Mouse (Mus musculus) ES-E14 (cell line): Measurements from ENCODE around the gene Ccng2. TPM values are rescaled to one million over a fixed set of nuclear protein-coding genes. Genes with fewer than 3 reads are reported as not detected.

Experiments used
- DNase-seq: peaks from one replicate; pipeline ENCODE4 v3.0.0-alpha.2; 2013; ENCODE audit warnings: low read depth, low spot score
- H3K27ac ChIP-seq: 2 replicates; pipeline ENCODE4 v1.5.1; 2012; ENCODE audit warnings: low read depth, mild to moderate bottlenecking, low read length, moderate library complexity, mixed read lengths; ENCODE audit not compliant: poor library complexity, insufficient read depth, severe bottlenecking
- H3K36me3 ChIP-seq: 2 replicates; pipeline ENCODE4 v1.6.1; 2012; ENCODE audit warnings: mild to moderate bottlenecking, low read length, moderate library complexity, mixed read lengths; ENCODE audit not compliant: control insufficient read depth, poor library complexity, insufficient read depth, severe bottlenecking
- H3K4me1 ChIP-seq, 2 experiments: fragments of 150-350 bp in 1 of 2; sonication (generic) in 1 of 2; 2 replicates each; pipeline ENCODE4 v1.6.1; 2012; ENCODE audit warnings: low read length in 2 of 2, mild to moderate bottlenecking in 1 of 2, mixed read lengths in 1 of 2; ENCODE audit not compliant: control insufficient read depth in 2 of 2, insufficient read depth in 2 of 2, poor library complexity in 1 of 2
- H3K4me3 ChIP-seq, 2 experiments: fragments of 150-350 bp in 1 of 2; sonication (generic) in 1 of 2; 2 replicates each; pipeline ENCODE4 v1.5.1; 2012; ENCODE audit warnings: low read length in 2 of 2, low read depth in 1 of 2, mild to moderate bottlenecking in 1 of 2, mixed read lengths in 1 of 2; ENCODE audit not compliant: insufficient read depth in 1 of 2, poor library complexity in 1 of 2, severe bottlenecking in 1 of 2
- H3K9ac ChIP-seq: 2 replicates; pipeline ENCODE4 v1.6.1; 2012; ENCODE audit warnings: low read depth, mild to moderate bottlenecking, low read length, mixed read lengths; ENCODE audit not compliant: poor library complexity, insufficient read depth, severe bottlenecking
- H3K9me3 ChIP-seq: fragments of 150-350 bp; sonication (generic); 2 replicates; pipeline ENCODE4 v1.6.1; 2012; ENCODE audit warnings: low read depth, mild to moderate bottlenecking, low read length; ENCODE audit not compliant: control insufficient read depth, insufficient read depth
- CHD2 ChIP-seq: IDR thresholded peaks from 2 replicates; pipeline ENCODE4 v1.6.1; 2014; ENCODE audit warnings: mild to moderate bottlenecking, low read depth, low read length, inconsistent platforms
- HCFC1 ChIP-seq: IDR thresholded peaks from 2 replicates; pipeline ENCODE4 v1.6.1; 2012; ENCODE audit warnings: low read length, inconsistent platforms, borderline replicate concordance; ENCODE audit not compliant: insufficient read depth
- MAFK ChIP-seq: IDR thresholded peaks from 2 replicates; pipeline ENCODE4 v1.6.1; 2014; ENCODE audit warnings: mild to moderate bottlenecking, low read depth, low read length, inconsistent platforms; ENCODE audit not compliant: insufficient read depth
- ZC3H11A ChIP-seq: IDR thresholded peaks from 2 replicates; pipeline ENCODE4 v1.6.1; 2012; ENCODE audit warnings: low read depth, mild to moderate bottlenecking, inconsistent platforms, low read length, borderline replicate concordance
- ZNF384 ChIP-seq: IDR thresholded peaks from 2 replicates; pipeline ENCODE4 v1.6.1; 2012; ENCODE audit warnings: low read depth, low read length, inconsistent platforms
- in situ Hi-C, 2 experiments: fragments of 600-800 bp; cut with MboI; formaldehyde crosslinking; loops; one replicate each; pipeline ENCODE4 v1.15.1; 2025; ENCODE audit warnings: low sequenced_read_pairs in 2 of 2, inconsistent platforms in 1 of 2; ENCODE audit not compliant: unreplicated experiment in 2 of 2
- total RNA-seq: library from RNA; depleted of rRNA; stranded (reverse); fragments of 300-350 nt; gene quantifications from 2 replicates; pipeline ENCODE4 v1.2.3, GENCODE M21; 2012

Ccng2 gene
- total RNA-seq, 1 experiment, result 12.4 TPM

GRCm38 (mm10) chr5:93234605-93235004, 32.5 kb upstream of the Ccng2 start:
- H3K9me3 ChIP-seq, result no peaks in the 10 kb centered on the region
- H3K4me3 ChIP-seq, result no peak overlapping the region
- H3K4me1 ChIP-seq, result no peaks in the 10 kb centered on the region
- no peak for TF ChIP-seq ZC3H11A
- no peak for TF ChIP-seq ZNF384
- TF ChIP-seq HCFC1, result no peak
- TF ChIP-seq CHD2, result no peak
- TF ChIP-seq MAFK, result no peak
- H3K27ac ChIP-seq, result no peak overlapping the region
- DNase-seq, result no peak
- H3K9ac ChIP-seq, result no peak overlapping the region
- no peaks in the 10 kb centered on the region for H3K36me3 ChIP-seq
- in situ Hi-C loops, result no loop called here

- in situ Hi-C loops, result no loop called here
- Histone ChIP-seq H3K36me3 (no peaks in the 10 kb centered on the region), H3K4me3 (no peak overlapping the region), H3K9ac (no peak overlapping the region), H3K4me1 (no peaks in the 10 kb centered on the region), H3K9me3 (no peaks in the 10 kb centered on the region), H3K27ac (no peak overlapping the region)
- no peak for TF ChIP-seq CHD2
- TF ChIP-seq MAFK, result no peak
- DNase-seq, result no peak
Observed at GRCm38 (mm10) chr5:93235888-93236287, 31.2 kb upstream of the Ccng2 start.

- H3K9ac ChIP-seq, result no peak overlapping the region
- H3K4me3 ChIP-seq, result no peak overlapping the region
- TF ChIP-seq ZNF384 (no peak), MAFK (no peak), ZC3H11A (no peak)
- H3K27ac ChIP-seq, result no peak overlapping the region
- in situ Hi-C loops, result no loop called here
- DNase-seq, result no peak
- no peaks in the 10 kb centered on the region for H3K4me1 ChIP-seq
- no peaks in the 10 kb centered on the region for H3K9me3 ChIP-seq
- H3K36me3 ChIP-seq, result no peaks in the 10 kb centered on the region
Observed at GRCm38 (mm10) chr5:93236541-93236940, 30.5 kb upstream of the Ccng2 start.

DNA sequence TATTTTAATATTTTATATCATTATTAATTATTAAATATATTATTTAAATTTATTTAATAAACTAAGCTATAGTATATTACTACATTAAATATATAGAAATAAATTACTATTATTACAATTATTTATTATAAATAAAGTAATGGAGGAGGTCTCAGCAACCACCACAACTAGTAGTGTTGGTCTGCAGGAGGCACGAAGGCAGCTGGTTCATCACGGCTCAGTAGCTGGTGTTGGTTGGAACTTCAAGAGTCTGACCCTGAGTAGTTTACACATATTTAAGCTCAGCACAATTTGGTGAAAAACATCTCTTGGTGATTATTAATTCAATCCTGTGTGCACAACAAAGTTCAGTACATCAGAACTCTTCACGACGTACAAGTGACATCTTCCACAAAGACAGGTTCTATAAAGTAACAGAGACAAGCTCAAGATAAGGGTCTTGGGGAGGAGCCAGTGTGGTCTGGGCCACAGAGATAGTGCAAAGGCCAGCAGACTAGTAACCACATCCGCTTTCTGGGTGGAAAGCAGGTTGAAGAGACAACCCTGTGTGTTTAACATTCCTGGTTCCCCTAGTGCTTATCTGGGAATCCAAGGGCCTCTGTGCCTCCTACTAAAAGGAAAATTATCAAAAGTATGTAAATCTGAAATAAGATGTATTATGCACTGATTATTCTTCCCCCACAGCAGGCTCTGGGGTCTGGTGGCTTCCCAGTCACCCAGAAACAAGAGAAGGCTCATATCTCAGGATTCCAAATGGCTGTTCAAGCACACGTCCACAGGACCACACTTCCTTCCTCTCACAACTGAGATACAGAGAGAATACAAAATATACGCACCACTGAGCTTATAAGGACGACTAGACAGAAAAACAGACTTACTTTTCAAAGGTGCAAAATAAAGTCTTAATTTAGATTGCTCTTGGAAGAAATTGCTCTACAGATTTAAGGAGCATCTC, 27.2 kb upstream of the Ccng2 start:
- Histone ChIP-seq H3K9ac (no peak overlapping the region), H3K27ac (no peak overlapping the region), H3K36me3 (no peaks in the 10 kb centered on the region), H3K9me3 (no peaks in the 10 kb centered on the region), H3K4me1 (no peaks in the 10 kb centered on the region), H3K4me3 (no peak overlapping the region)
- DNase-seq, result no peak
- TF ChIP-seq CHD2, result no peak
- no peak for TF ChIP-seq ZNF384
- TF ChIP-seq MAFK, result no peak
- no peak for TF ChIP-seq ZC3H11A
- no peak for TF ChIP-seq HCFC1
- in situ Hi-C loops, result no loop called here

DNA sequence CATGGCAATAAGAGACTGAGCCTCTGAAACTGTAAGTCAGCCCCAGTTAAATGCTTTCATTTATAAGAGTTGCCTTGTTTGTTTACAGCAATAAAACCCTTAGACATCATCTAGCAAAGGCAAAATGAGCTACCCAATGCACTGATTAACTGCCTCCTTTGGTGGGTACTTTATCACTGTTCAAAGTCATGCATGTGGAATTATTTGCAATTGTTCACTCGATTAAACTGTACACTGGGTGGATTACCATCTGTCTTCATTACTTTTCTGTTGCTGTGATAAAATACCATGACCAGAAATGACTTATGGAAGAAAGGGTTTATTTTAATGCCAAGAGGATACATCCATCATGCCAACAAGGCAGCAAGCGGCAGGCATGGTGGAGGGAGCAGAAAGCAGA, 21.8 kb upstream of the Ccng2 start:
- no peak overlapping the region for H3K4me3 ChIP-seq
- in situ Hi-C loops, result no loop called here
- H3K9ac ChIP-seq, result no peak overlapping the region
- no peaks in the 10 kb centered on the region for H3K9me3 ChIP-seq
- H3K27ac ChIP-seq, result no peak overlapping the region
- no peak for TF ChIP-seq MAFK
- TF ChIP-seq ZNF384, result no peak
- no peak for TF ChIP-seq ZC3H11A
- no peak for TF ChIP-seq HCFC1
- TF ChIP-seq CHD2, result no peak
- H3K4me1 ChIP-seq, result no peaks in the 10 kb centered on the region
- H3K36me3 ChIP-seq, result no peaks in the 10 kb centered on the region
- DNase-seq, result no peak
